Mouse (Mus musculus): ENCODE measurements around the gene Osbpl8. TPM values are rescaled to one million over a fixed set of nuclear protein-coding genes. Genes with fewer than 3 reads are reported as not detected.

Gene Osbpl8
- polyA plus RNA-seq, 1 experiment from 2014 or later = 6.2 TPM

- no peak for DNase-seq (ENCODE audit: low spot score)
- H3K27me3 ChIP-seq (replicated peaks; ENCODE audit: control insufficient read depth, insufficient read depth, low read length) = no peaks in the 10 kb centered on the region
- no peak overlapping the region for H3K27ac ChIP-seq (ENCODE audit: low read depth)
- H3K4me3 ChIP-seq (ENCODE audit: low read depth, low read length) = no peak overlapping the region
- 74% methylated on average over 3 of the region's 3 CpGs for WGBS
- no peak overlapping the region for H3K9ac ChIP-seq (ENCODE audit: low read length)
- no peak overlapping the region for H3K4me2 ChIP-seq (ENCODE audit: low read length)
- peaks cover 9% of the 10 kb centered on the region; the same call in 1 of the 2 replicates for H3K4me1 ChIP-seq (replicated peaks; ENCODE audit: control insufficient read depth, insufficient read depth, low read length)
- no peaks in the 10 kb centered on the region for H3K36me3 ChIP-seq (ENCODE audit: control insufficient read depth, insufficient read depth, low read length)
- no peaks in the 10 kb centered on the region for H3K9me3 ChIP-seq (ENCODE audit: control insufficient read depth, low read length)
- ATAC-seq (replicated peaks; ENCODE audit: low FRiP score, low TSS enrichment, low read depth) = no peak
Measured at GRCm38 (mm10) chr10:111168305-111168704, 3.8 kb downstream of the Osbpl8 start.

- Histone ChIP-seq H3K36me3 (ENCODE audit: control insufficient read depth, insufficient read depth, low read length) (no peaks in the 10 kb centered on the region), H3K9me3 (ENCODE audit: control insufficient read depth, low read length) (no peaks in the 10 kb centered on the region), H3K27me3 (replicated peaks; ENCODE audit: control insufficient read depth, insufficient read depth, low read length) (no peaks in the 10 kb centered on the region), H3K9ac (ENCODE audit: low read length) (no peak overlapping the region), H3K4me3 (ENCODE audit: low read depth, low read length) (no peak overlapping the region), H3K4me1 (replicated peaks; ENCODE audit: control insufficient read depth, insufficient read depth, low read length) (no peaks in the 10 kb centered on the region), H3K27ac (ENCODE audit: low read depth) (no peak overlapping the region), H3K4me2 (ENCODE audit: low read length) (no peak overlapping the region)
- WGBS = 89% methylated on average over 15 of the region's 15 CpGs
- DNase-seq (ENCODE audit: low spot score) (peak; percentile 18), ATAC-seq (replicated peaks; ENCODE audit: low FRiP score, low TSS enrichment, low read depth) (no peak)
Measured at GRCm38 (mm10) chr10:111171246-111171934, 6.8 kb downstream of the Osbpl8 start.

- Histone ChIP-seq H3K9me3 (ENCODE audit: control insufficient read depth, low read length) (no peaks in the 10 kb centered on the region), H3K36me3 (ENCODE audit: control insufficient read depth, insufficient read depth, low read length) (no peaks in the 10 kb centered on the region), H3K27ac (ENCODE audit: low read depth) (no peak overlapping the region), H3K27me3 (replicated peaks; ENCODE audit: control insufficient read depth, insufficient read depth, low read length) (no peaks in the 10 kb centered on the region), H3K4me3 (ENCODE audit: low read depth, low read length) (no peak overlapping the region), H3K4me2 (ENCODE audit: low read length) (no peak overlapping the region), H3K9ac (ENCODE audit: low read length) (no peak overlapping the region), H3K4me1 (replicated peaks; ENCODE audit: control insufficient read depth, insufficient read depth, low read length) (no peaks in the 10 kb centered on the region)
- DNase-seq (ENCODE audit: low spot score) (peak; percentile 36), ATAC-seq (replicated peaks; ENCODE audit: low FRiP score, low TSS enrichment, low read depth) (no peak)
- WGBS = 79% methylated on average over 7 of the region's 7 CpGs
Measured at GRCm38 (mm10) chr10:111173589-111174247, 9.2 kb downstream of the Osbpl8 start.

- no peak for DNase-seq (ENCODE audit: low spot score)
- no peak for ATAC-seq (replicated peaks; ENCODE audit: low FRiP score, low TSS enrichment, low read depth)
- WGBS = 75% methylated on average over 8 of the region's 8 CpGs
Measured at GRCm38 (mm10) chr10:111177336-111177735, 12.8 kb downstream of the Osbpl8 start.

GRCm38 (mm10) chr10:111178024-111178423 is 13.5 kb downstream of the Osbpl8 start:
- Histone ChIP-seq H3K36me3 (ENCODE audit: control insufficient read depth, insufficient read depth, low read length) (no peaks in the 10 kb centered on the region), H3K4me1 (replicated peaks; ENCODE audit: control insufficient read depth, insufficient read depth, low read length) (no peaks in the 10 kb centered on the region), H3K9ac (ENCODE audit: low read length) (no peak overlapping the region), H3K4me2 (ENCODE audit: low read length) (no peak overlapping the region), H3K9me3 (ENCODE audit: control insufficient read depth, low read length) (no peaks in the 10 kb centered on the region), H3K27ac (ENCODE audit: low read depth) (no peak overlapping the region), H3K4me3 (ENCODE audit: low read depth, low read length) (no peak overlapping the region), H3K27me3 (replicated peaks; ENCODE audit: control insufficient read depth, insufficient read depth, low read length) (no peaks in the 10 kb centered on the region)
- DNase-seq (ENCODE audit: low spot score) (no peak), ATAC-seq (replicated peaks; ENCODE audit: low FRiP score, low TSS enrichment, low read depth) (no peak)
- WGBS = 88% methylated on average over 7 of the region's 7 CpGs

More at GRCm38 (mm10) chr10:111177336-111177735, 12.8 kb downstream of the Osbpl8 start:
- no peaks in the 10 kb centered on the region for H3K9me3 ChIP-seq (ENCODE audit: control insufficient read depth, low read length)
- H3K4me2 ChIP-seq (ENCODE audit: low read length) = no peak overlapping the region
- no peaks in the 10 kb centered on the region for H3K4me1 ChIP-seq (replicated peaks; ENCODE audit: control insufficient read depth, insufficient read depth, low read length)
- H3K27ac ChIP-seq (ENCODE audit: low read depth) = no peak overlapping the region
- no peaks in the 10 kb centered on the region for H3K36me3 ChIP-seq (ENCODE audit: control insufficient read depth, insufficient read depth, low read length)
- no peak overlapping the region for H3K4me3 ChIP-seq (ENCODE audit: low read depth, low read length)
- H3K27me3 ChIP-seq (replicated peaks; ENCODE audit: control insufficient read depth, insufficient read depth, low read length) = no peaks in the 10 kb centered on the region
- H3K9ac ChIP-seq (ENCODE audit: low read length) = no peak overlapping the region

- Histone ChIP-seq H3K4me1 (replicated peaks; ENCODE audit: control insufficient read depth, insufficient read depth, low read length) (no peaks in the 10 kb centered on the region), H3K27ac (ENCODE audit: low read depth) (no peak overlapping the region), H3K27me3 (replicated peaks; ENCODE audit: control insufficient read depth, insufficient read depth, low read length) (no peaks in the 10 kb centered on the region), H3K9me3 (ENCODE audit: control insufficient read depth, low read length) (no peaks in the 10 kb centered on the region), H3K4me2 (ENCODE audit: low read length) (no peak overlapping the region), H3K36me3 (ENCODE audit: control insufficient read depth, insufficient read depth, low read length) (no peaks in the 10 kb centered on the region), H3K9ac (ENCODE audit: low read length) (no peak overlapping the region), H3K4me3 (ENCODE audit: low read depth, low read length) (no peak overlapping the region)
- ATAC-seq (replicated peaks; ENCODE audit: low FRiP score, low TSS enrichment, low read depth) (no peak), DNase-seq (ENCODE audit: low spot score) (no peak)
- WGBS = 28% methylated on average over 3 of the region's 3 CpGs
Measured at GRCm38 (mm10) chr10:111180633-111181032, 16.1 kb downstream of the Osbpl8 start.

GRCm38 (mm10) chr10:111183634-111184270 is 19.2 kb downstream of the Osbpl8 start:
- Histone ChIP-seq H3K9ac (ENCODE audit: low read length) (no peak overlapping the region), H3K4me1 (replicated peaks; ENCODE audit: control insufficient read depth, insufficient read depth, low read length) (no peaks in the 10 kb centered on the region), H3K4me3 (ENCODE audit: low read depth, low read length) (no peak overlapping the region), H3K4me2 (ENCODE audit: low read length) (no peak overlapping the region), H3K27ac (ENCODE audit: low read depth) (no peak overlapping the region), H3K9me3 (ENCODE audit: control insufficient read depth, low read length) (no peaks in the 10 kb centered on the region), H3K27me3 (replicated peaks; ENCODE audit: control insufficient read depth, insufficient read depth, low read length) (no peaks in the 10 kb centered on the region), H3K36me3 (ENCODE audit: control insufficient read depth, insufficient read depth, low read length) (no peaks in the 10 kb centered on the region)
- ATAC-seq (replicated peaks; ENCODE audit: low FRiP score, low TSS enrichment, low read depth) (no peak), DNase-seq (ENCODE audit: low spot score) (no peak)
- WGBS = 79% methylated on average over 7 of the region's 7 CpGs

- no peak overlapping the region for H3K4me2 ChIP-seq (ENCODE audit: low read length)
- ATAC-seq (replicated peaks; ENCODE audit: low FRiP score, low TSS enrichment, low read depth) (no peak), DNase-seq (ENCODE audit: low spot score) (no peak)
- no peak overlapping the region for H3K27ac ChIP-seq (ENCODE audit: low read depth)
- H3K9me3 ChIP-seq (ENCODE audit: control insufficient read depth, low read length) = no peaks in the 10 kb centered on the region
- H3K4me3 ChIP-seq (ENCODE audit: low read depth, low read length) = no peak overlapping the region
- H3K27me3 ChIP-seq (replicated peaks; ENCODE audit: control insufficient read depth, insufficient read depth, low read length) = no peaks in the 10 kb centered on the region
- no peaks in the 10 kb centered on the region for H3K4me1 ChIP-seq (replicated peaks; ENCODE audit: control insufficient read depth, insufficient read depth, low read length)
- no peak overlapping the region for H3K9ac ChIP-seq (ENCODE audit: low read length)
- 90% methylated on average over 1 of the region's 1 CpGs for WGBS
- H3K36me3 ChIP-seq (ENCODE audit: control insufficient read depth, insufficient read depth, low read length) = no peaks in the 10 kb centered on the region
Measured at GRCm38 (mm10) chr10:111185574-111186269, 21.2 kb downstream of the Osbpl8 start.
